Mouse (Mus musculus): Measurements from ENCODE around the gene Amotl2. TPM values are rescaled to one million over a fixed set of nuclear protein-coding genes. Genes with fewer than 3 reads are reported as not detected.

Gene Amotl2
- polyA plus RNA-seq, 1 experiment from 2014 or later = 26.3 TPM

DNA sequence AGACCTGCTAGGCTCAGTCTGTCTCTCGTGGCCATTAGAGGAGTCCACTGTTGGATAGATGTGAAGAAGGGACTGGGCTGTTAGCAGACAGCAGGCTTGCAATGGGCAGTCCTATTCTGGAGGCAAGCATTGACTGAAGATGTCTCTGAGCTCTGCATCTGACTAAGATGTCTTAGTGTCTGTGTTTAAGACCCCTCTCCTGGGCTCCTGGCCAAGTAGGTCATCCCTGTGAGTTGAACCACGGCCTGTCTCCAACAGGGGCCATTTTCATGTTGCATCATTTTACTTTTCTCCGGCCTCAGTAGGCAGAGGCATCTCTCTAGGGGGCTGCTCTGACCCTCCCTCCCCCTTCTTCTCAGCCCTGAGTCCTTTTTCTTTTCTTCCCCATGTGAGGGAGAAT, 52.8 kb downstream of the Amotl2 start:
- Histone ChIP-seq H3K9ac (ENCODE audit: low read length) (no peak overlapping the region), H3K9me3 (replicated peaks; ENCODE audit: control insufficient read depth, low read length) (no peaks in the 10 kb centered on the region), H3K4me2 (ENCODE audit: low read depth, low read length) (no peak overlapping the region), H3K36me3 (ENCODE audit: control insufficient read depth, insufficient read depth, low read length) (no peaks in the 10 kb centered on the region), H3K27me3 (ENCODE audit: control insufficient read depth, insufficient read depth, low read length) (no peaks in the 10 kb centered on the region), H3K4me1 (ENCODE audit: control insufficient read depth, insufficient read depth, low read length) (peaks cover 22% of the 10 kb centered on the region), H3K27ac (ENCODE audit: low read length) (peak overlapping the region; percentile 55; the same call in 1 of the 2 replicates), H3K4me3 (replicated peaks; ENCODE audit: low read length) (no peak overlapping the region)
- ATAC-seq (ENCODE audit: insufficient read depth, low FRiP score) = peak; percentile 27; the same call in 1 of the 2 replicates
- 45% methylated on average over 3 of the region's 3 CpGs for WGBS

DNA sequence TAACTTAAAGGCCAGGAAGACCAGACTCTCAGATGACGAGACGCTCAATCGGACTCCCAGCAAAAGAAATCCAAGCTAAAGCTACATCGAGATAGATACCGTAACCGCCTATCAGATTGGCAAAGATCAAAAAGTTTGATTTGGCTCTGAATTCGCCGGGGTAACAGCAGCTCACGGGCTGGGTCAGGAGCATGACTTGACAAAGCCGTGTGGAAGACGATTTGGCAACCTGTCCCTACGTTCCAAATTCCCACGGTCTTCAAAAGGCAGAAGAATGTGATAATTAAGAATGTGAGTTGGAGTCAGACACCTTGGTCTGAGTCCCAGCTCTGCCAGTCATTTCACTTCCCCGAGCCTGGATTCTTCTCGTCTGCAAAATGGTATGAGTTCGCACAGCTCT, 53.7 kb downstream of the Amotl2 start:
- H3K4me1 ChIP-seq (ENCODE audit: control insufficient read depth, insufficient read depth, low read length) = peaks cover 25% of the 10 kb centered on the region
- H3K36me3 ChIP-seq (ENCODE audit: control insufficient read depth, insufficient read depth, low read length) = no peaks in the 10 kb centered on the region
- no peak overlapping the region for H3K4me2 ChIP-seq (ENCODE audit: low read depth, low read length)
- no peak overlapping the region for H3K9ac ChIP-seq (ENCODE audit: low read length)
- ATAC-seq (ENCODE audit: insufficient read depth, low FRiP score) = no peak
- no peak overlapping the region for H3K27ac ChIP-seq (ENCODE audit: low read length)
- no peaks in the 10 kb centered on the region for H3K27me3 ChIP-seq (ENCODE audit: control insufficient read depth, insufficient read depth, low read length)
- H3K9me3 ChIP-seq (replicated peaks; ENCODE audit: control insufficient read depth, low read length) = no peaks in the 10 kb centered on the region
- no peak overlapping the region for H3K4me3 ChIP-seq (replicated peaks; ENCODE audit: low read length)
- WGBS = 80% methylated on average over 16 of the region's 16 CpGs

DNA sequence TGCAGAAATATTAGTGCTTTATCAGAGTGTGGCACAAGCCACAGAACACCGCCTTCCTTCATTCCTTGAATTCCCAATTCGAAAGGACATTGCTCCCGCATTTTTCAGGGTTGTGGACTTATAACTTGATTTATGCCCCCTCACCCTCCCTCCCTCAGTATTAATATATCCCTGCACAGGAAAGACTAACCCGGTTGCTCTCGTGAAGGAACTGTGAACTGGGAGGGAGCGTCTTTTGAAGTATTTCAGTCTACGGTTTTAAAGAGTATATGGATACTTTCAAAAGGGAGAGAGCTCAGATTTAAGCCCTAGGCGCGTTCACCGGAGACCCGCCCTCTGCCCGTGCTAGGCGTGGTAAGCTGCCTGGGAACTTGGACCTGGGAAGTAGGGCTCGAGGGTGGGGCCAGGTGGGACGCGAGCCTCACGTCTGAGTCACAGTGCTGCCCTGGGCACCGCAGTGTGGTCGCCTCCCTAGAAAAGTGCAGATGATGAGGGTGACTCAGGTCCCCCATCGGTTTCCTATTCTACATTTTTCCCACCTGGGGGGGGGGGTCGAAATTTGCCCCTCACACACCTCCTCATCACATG, 54.9 kb downstream of the Amotl2 start:
- peaks cover 31% of the 10 kb centered on the region for H3K4me1 ChIP-seq (ENCODE audit: control insufficient read depth, insufficient read depth, low read length)
- no peaks in the 10 kb centered on the region for H3K9me3 ChIP-seq (replicated peaks; ENCODE audit: control insufficient read depth, low read length)
- H3K27ac ChIP-seq (ENCODE audit: low read length) = peak overlapping the region; percentile 56
- H3K36me3 ChIP-seq (ENCODE audit: control insufficient read depth, insufficient read depth, low read length) = no peaks in the 10 kb centered on the region
- peak overlapping the region; percentile 39 for H3K4me2 ChIP-seq (ENCODE audit: low read depth, low read length)
- ATAC-seq (ENCODE audit: insufficient read depth, low FRiP score) = peak; percentile 88
- WGBS = 28% methylated on average over 21 of the region's 21 CpGs
- no peak overlapping the region for H3K4me3 ChIP-seq (replicated peaks; ENCODE audit: low read length)
- no peak overlapping the region for H3K9ac ChIP-seq (ENCODE audit: low read length)
- no peaks in the 10 kb centered on the region for H3K27me3 ChIP-seq (ENCODE audit: control insufficient read depth, insufficient read depth, low read length)

- H3K4me3 ChIP-seq (replicated peaks; ENCODE audit: low read length) = no peak overlapping the region
- no peak overlapping the region for H3K4me2 ChIP-seq (ENCODE audit: low read depth, low read length)
- H3K9ac ChIP-seq (ENCODE audit: low read length) = peak overlapping the region; percentile 4; the same call in 1 of the 2 replicates
- no peaks in the 10 kb centered on the region for H3K27me3 ChIP-seq (ENCODE audit: control insufficient read depth, insufficient read depth, low read length)
- H3K36me3 ChIP-seq (ENCODE audit: control insufficient read depth, insufficient read depth, low read length) = no peaks in the 10 kb centered on the region
- ATAC-seq (ENCODE audit: insufficient read depth, low FRiP score) = peak; percentile 59
- H3K9me3 ChIP-seq (replicated peaks; ENCODE audit: control insufficient read depth, low read length) = no peaks in the 10 kb centered on the region
- WGBS = 30% methylated on average over 18 of the region's 18 CpGs
- peak overlapping the region; percentile 74 for H3K27ac ChIP-seq (ENCODE audit: low read length)
- peaks cover 47% of the 10 kb centered on the region for H3K4me1 ChIP-seq (ENCODE audit: control insufficient read depth, insufficient read depth, low read length)
These were observed 61.4 kb downstream of the Amotl2 start for GRCm38 (mm10) chr9:102777631-102778591.

DNA sequence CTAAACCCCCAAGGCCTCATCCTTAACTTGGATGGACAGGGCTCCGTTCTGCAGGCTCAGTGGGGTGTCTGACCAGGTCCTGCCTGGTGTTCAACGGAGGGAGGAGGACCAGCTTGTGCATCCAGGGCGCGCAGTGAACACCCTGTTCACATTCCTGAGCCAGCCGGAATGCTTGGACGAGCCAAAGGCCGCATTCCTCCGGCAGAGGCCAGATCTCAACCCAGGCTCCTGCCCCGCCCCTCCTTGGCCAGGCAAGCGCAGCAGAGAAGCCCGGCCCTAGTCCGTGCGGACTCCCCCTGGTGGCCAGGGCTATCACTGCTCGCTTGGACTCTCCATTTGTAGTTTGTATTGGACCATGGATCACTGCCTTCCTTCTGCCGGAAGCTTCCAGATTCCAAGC, 63.0 kb downstream of the Amotl2 start:
- H3K9me3 ChIP-seq (replicated peaks; ENCODE audit: control insufficient read depth, low read length) = no peaks in the 10 kb centered on the region
- peak; percentile 84 for ATAC-seq (ENCODE audit: insufficient read depth, low FRiP score)
- no peaks in the 10 kb centered on the region for H3K27me3 ChIP-seq (ENCODE audit: control insufficient read depth, insufficient read depth, low read length)
- peak overlapping the region; percentile 19; the same call in 1 of the 2 replicates for H3K9ac ChIP-seq (ENCODE audit: low read length)
- 10% methylated on average over 15 of the region's 15 CpGs for WGBS
- no peaks in the 10 kb centered on the region for H3K36me3 ChIP-seq (ENCODE audit: control insufficient read depth, insufficient read depth, low read length)
- peak overlapping the region; percentile 19; the same call in 1 of the 2 replicates for H3K4me2 ChIP-seq (ENCODE audit: low read depth, low read length)
- H3K4me3 ChIP-seq (replicated peaks; ENCODE audit: low read length) = no peak overlapping the region
- H3K4me1 ChIP-seq (ENCODE audit: control insufficient read depth, insufficient read depth, low read length) = peaks cover 54% of the 10 kb centered on the region
- peak overlapping the region; percentile 79 for H3K27ac ChIP-seq (ENCODE audit: low read length)

Other genes with a start within 250 kb of the Amotl2 start
- 0.16 and 0.54 TPM in 2 replicates for gene Ky, start 210.9 kb upstream of the Amotl2 start, polyA plus RNA-seq (2015; fragmentation: Nextera tagmentation; extraction: Ambion mirVana)
- gene Anapc13, start 90.4 kb upstream of the Amotl2 start, polyA plus RNA-seq (2015; fragmentation: Nextera tagmentation; extraction: Ambion mirVana) = 161 and 206 TPM in 2 replicates
- 41.9 and 44.9 TPM in 2 replicates for gene Cep63, start 90.1 kb upstream of the Amotl2 start, polyA plus RNA-seq (2015; fragmentation: Nextera tagmentation; extraction: Ambion mirVana)
- gene Ryk, start 118.2 kb downstream of the Amotl2 start, polyA plus RNA-seq (2015; fragmentation: Nextera tagmentation; extraction: Ambion mirVana) = 14.2 and 17.7 TPM in 2 replicates

Measured in stomach, embryonic 16.5 days (tissue).